Mouse (Mus musculus) MEL (cell line): Measurements from ENCODE around the gene Cdk2ap2.

Experiments used
- BHLHE40 ChIP-seq: IDR thresholded peaks from 2 replicates; pipeline ENCODE4 v1.6.1; 2012; ENCODE audit warnings: low read depth, mild to moderate bottlenecking, inconsistent platforms, low read length, improper control_type of control experiment, borderline replicate concordance
- CHD2 ChIP-seq: IDR thresholded peaks from 2 replicates; pipeline ENCODE4 v1.6.1; 2011; ENCODE audit warnings: low read length, improper control_type of control experiment
- CTCF ChIP-seq, 3 experiments: IDR thresholded peaks in 2 of 3; conservative IDR thresholded peaks in 1 of 3; 2 replicates each; pipeline ENCODE4 v1.5.1; 2011 to 2012; ENCODE audit warnings: low read length in 3 of 3, low read depth in 2 of 3, mild to moderate bottlenecking in 2 of 3, improper control_type of control experiment in 1 of 3, inconsistent platforms in 1 of 3, mixed read lengths in 1 of 3, moderate library complexity in 1 of 3; ENCODE audit not compliant: control insufficient read depth in 1 of 3, insufficient read depth in 1 of 3, poor library complexity in 1 of 3, severe bottlenecking in 1 of 3
- E2F4 ChIP-seq: IDR thresholded peaks from 2 replicates; pipeline ENCODE4 v1.6.1; 2011; ENCODE audit warnings: low read depth, low read length, improper control_type of control experiment, borderline replicate concordance
- ELF1 ChIP-seq: IDR thresholded peaks from 2 replicates; pipeline ENCODE4 v1.6.1; 2014; ENCODE audit warnings: low read depth, mild to moderate bottlenecking, inconsistent platforms, low read length, improper control_type of control experiment, moderate library complexity
- EP300 ChIP-seq, 2 experiments: IDR thresholded peaks; 2 replicates each; pipeline ENCODE4 v1.6.1; 2011; ENCODE audit warnings: improper control_type of control experiment in 2 of 2, low read length in 2 of 2, low read depth in 1 of 2, mild to moderate bottlenecking in 1 of 2
- ETS1 ChIP-seq: IDR thresholded peaks from 2 replicates; pipeline ENCODE4 v1.6.1; 2012; ENCODE audit warnings: low read depth, mild to moderate bottlenecking, inconsistent platforms, low read length, improper control_type of control experiment, moderate library complexity
- POLR2A ChIP-seq, 2 experiments: IDR thresholded peaks; 2 replicates each; pipeline ENCODE4 v1.6.1; 2011 to 2012; ENCODE audit warnings: low read length in 2 of 2, mild to moderate bottlenecking in 2 of 2, control low read depth in 1 of 2, improper control_type of control experiment in 1 of 2, low read depth in 1 of 2, moderate library complexity in 1 of 2; ENCODE audit not compliant: control insufficient read depth in 1 of 2, insufficient read depth in 1 of 2, poor library complexity in 1 of 2
- TAL1 ChIP-seq: IDR thresholded peaks from 2 replicates; pipeline ENCODE4 v1.6.1; 2012; ENCODE audit warnings: mild to moderate bottlenecking, inconsistent platforms, low read length, moderate library complexity, mixed read lengths

DNA sequence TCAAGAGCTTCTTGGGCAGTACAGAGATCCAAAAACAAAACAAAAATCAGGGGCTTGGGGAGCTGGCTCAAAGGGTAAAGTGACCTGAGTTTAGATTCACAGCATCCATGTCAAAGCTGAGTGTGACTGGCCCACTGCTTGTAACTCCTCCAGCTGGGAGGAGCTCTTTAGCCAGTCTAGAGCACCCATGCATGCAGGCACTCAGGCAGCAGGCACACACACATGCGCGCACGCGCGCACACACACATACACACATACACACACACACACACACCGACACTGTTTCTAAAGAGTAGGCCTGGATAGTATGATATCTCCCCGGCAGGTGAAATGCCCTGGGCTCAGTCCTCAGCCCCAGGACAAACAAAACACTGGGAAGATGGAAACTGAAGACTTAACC lies 20.0 kb downstream of the Cdk2ap2 start:
- TF ChIP-seq EP300 (IDR thresholded peaks at IDR 0.05; ENCODE audit: low read depth in 1 of 2, low read length in 2 of 2) (no peak), BHLHE40 (no peak), CTCF (IDR thresholded peaks at IDR 0.05 in 2 of 3, conservative IDR thresholded peaks at IDR 0.05 in 1 of 3; ENCODE audit: control insufficient read depth in 1 of 3, insufficient read depth in 1 of 3, low read depth in 2 of 3, low read length in 3 of 3, poor library complexity in 1 of 3, severe bottlenecking in 1 of 3) (no peak), POLR2A (IDR thresholded peaks at IDR 0.05; ENCODE audit: control insufficient read depth in 1 of 2, insufficient read depth in 1 of 2, low read depth in 1 of 2, low read length in 2 of 2, poor library complexity in 1 of 2) (no peak), TAL1 (no peak), E2F4 (no peak), CHD2 (no peak), ETS1 (no peak), ELF1 (no peak)
